Mouse (Mus musculus): ENCODE measurements around the gene Pdx1. TPM values are rescaled to one million over a fixed set of nuclear protein-coding genes. Genes with fewer than 3 reads are reported as not detected.

Pdx1 gene
- polyA plus RNA-seq, 1 experiment from 2014 or later, result not detected

DNA sequence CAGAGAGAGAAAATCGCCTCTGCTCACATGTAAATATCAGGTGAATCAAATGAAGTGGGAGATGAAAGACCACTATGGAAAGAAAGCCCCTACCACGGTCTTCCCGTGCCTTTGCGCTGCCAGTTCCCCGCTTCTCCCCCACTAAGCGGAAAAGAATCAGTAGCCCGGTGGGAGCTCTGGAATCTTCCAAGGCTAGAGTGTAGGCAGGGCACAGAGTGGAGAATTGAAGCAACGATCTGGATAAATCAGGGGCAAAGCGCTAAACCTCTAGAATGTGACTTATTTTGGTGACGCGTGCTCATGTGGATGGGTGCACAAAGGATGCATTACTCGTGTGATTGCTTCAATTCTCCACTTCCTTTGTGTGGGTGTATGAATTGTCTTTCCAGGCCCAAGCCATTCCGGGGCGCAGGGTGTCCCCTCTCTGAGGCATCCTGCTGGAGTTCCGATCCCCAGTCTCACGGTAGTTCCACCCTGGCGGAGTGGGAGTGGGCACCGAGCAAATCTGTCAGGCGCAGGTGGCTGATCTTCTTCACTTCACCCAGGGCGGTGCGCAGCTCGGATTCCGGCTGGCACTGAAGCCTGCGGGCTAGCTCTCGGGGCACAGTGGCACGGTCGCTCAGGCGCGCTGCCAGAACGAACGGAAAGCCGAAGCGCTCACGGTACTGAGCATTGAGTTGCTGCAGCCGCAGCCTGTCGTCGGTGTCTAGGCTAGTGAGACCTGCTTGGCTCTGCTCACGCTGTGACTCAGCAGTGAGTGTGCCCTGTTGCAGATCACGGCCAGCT lies 45.1 kb downstream of the Pdx1 start:
- WGBS, result 2% methylated on average over 39 of the region's 39 CpGs
- no peak for ATAC-seq (ENCODE audit: insufficient number of reproducible peaks, insufficient read depth, low FRiP score, low read depth)
- H3K27ac ChIP-seq (replicated peaks in 1 of 2; ENCODE audit: control insufficient read depth in 1 of 2, insufficient read depth in 1 of 2, low read depth in 2 of 2, low read length in 2 of 2), result no peak overlapping the region
- no peaks in the 10 kb centered on the region for H3K36me3 ChIP-seq (ENCODE audit: control insufficient read depth, insufficient read depth, low read length)
- H3K4me1 ChIP-seq (ENCODE audit: control insufficient read depth in 2 of 2, insufficient read depth in 2 of 2, low read length in 2 of 2), result peaks cover 0 to 3% of the 10 kb centered on the region in 2 experiments; a peak in 2 of 4 replicates
- H3K9ac ChIP-seq (ENCODE audit: low read length), result no peak overlapping the region
- H3K9me3 ChIP-seq (ENCODE audit: control insufficient read depth, low read length), result no peaks in the 10 kb centered on the region
- peak overlapping the region; percentile 42 for H3K4me2 ChIP-seq (ENCODE audit: low read length)
- H3K27me3 ChIP-seq (ENCODE audit: control insufficient read depth, insufficient read depth, low read length), result peaks cover 95% of the 10 kb centered on the region
- peak overlapping the region; percentile 10 to 21 for H3K4me3 ChIP-seq (ENCODE audit: control insufficient read depth in 1 of 2, insufficient read depth in 1 of 2, low read depth in 1 of 2, low read length in 2 of 2)

DNA sequence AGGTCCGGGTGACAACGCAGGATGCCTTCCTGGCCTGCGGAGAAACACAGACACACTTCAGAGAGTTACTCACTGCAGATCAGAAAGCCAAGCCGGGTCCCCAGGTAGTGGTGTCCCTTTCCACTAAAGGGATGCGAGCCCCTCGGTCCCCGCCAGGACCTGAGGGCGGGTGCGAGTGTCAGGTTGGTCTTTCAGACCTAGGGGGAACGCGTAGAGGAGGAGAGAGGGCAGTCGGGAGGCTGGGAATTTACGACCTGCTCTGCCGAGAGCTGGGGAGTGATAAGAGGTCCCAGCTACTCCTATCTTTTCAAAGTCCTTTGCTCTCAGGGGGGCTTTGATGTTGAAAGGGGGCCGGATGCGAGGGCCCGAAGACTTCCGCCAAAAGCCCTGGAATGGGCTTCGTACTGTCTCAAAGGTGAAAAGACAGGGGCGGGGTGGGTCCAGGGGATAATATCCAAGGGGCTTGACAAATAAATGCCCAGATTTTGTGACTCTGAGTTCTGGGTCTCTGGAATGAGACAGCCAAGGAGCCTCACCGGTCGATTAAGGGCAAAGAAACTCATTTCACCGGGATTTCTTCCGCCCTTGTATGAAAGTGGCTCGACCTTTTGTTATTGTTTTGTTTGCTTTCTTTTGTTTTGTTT lies 45.8 kb downstream of the Pdx1 start:
- Histone ChIP-seq H3K27me3 (ENCODE audit: control insufficient read depth, insufficient read depth, low read length) (peaks cover 94% of the 10 kb centered on the region), H3K9me3 (ENCODE audit: control insufficient read depth, low read length) (no peaks in the 10 kb centered on the region), H3K36me3 (ENCODE audit: control insufficient read depth, insufficient read depth, low read length) (no peaks in the 10 kb centered on the region), H3K27ac (replicated peaks in 1 of 2; ENCODE audit: control insufficient read depth in 1 of 2, insufficient read depth in 1 of 2, low read depth in 2 of 2, low read length in 2 of 2) (no peak overlapping the region), H3K9ac (ENCODE audit: low read length) (no peak overlapping the region), H3K4me1 (ENCODE audit: control insufficient read depth in 2 of 2, insufficient read depth in 2 of 2, low read length in 2 of 2) (peaks cover 0 to 3% of the 10 kb centered on the region in 2 experiments; a peak in 2 of 4 replicates), H3K4me2 (ENCODE audit: low read length) (peak overlapping the region; percentile 42), H3K4me3 (ENCODE audit: control insufficient read depth in 1 of 2, insufficient read depth in 1 of 2, low read depth in 1 of 2, low read length in 2 of 2) (peak overlapping the region; percentile 10 to 21)
- 1% methylated on average over 25 of the region's 25 CpGs for whole genome bisulfite sequencing
- ATAC-seq (ENCODE audit: insufficient number of reproducible peaks, insufficient read depth, low FRiP score, low read depth), result no peak

DNA sequence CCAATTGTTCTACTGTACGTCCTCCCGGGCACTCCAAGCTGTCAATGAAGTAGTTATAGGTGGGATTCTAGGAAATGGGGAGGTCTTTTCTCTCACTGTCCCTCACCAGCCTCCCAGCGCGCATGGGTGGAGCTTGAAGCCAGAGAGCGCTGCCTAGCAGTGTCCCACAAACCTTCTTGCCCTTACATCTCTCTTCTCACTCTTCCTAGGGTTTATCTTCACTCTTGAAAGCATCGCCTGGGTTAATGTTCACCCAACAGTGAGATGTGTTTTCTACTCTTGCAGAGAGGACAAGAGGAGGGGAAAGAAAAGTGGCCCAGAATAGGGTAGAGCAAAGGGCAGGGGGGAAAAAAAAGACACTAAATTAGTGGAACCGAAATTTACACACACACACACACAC lies 47.6 kb downstream of the Pdx1 start:
- Histone ChIP-seq H3K9ac (ENCODE audit: low read length) (no peak overlapping the region), H3K4me1 (ENCODE audit: control insufficient read depth in 2 of 2, insufficient read depth in 2 of 2, low read length in 2 of 2) (peaks cover 0 to 3% of the 10 kb centered on the region in 2 experiments; a peak in 2 of 4 replicates)

DNA sequence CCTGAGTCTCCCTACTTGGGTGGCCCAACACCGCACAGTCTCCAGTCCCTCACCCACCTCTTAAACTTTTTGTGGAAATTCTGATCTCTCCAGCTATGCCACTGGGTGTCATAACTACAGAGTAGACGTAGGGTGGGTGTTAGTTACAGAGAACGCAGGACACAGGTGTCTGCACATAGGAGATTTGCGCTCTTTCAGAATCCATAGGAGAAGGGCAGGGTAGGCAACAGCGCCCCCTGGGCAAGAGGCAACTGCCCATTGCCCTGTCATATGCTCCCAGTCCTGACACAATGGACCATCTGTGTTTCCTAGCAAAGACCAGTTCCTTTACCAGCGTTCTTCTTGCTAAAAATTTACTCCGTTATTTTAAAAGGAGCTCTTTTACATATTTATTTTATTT lies 48.2 kb downstream of the Pdx1 start:
- H3K4me3 ChIP-seq (ENCODE audit: control insufficient read depth in 1 of 2, insufficient read depth in 1 of 2, low read depth in 1 of 2, low read length in 2 of 2), result no peak overlapping the region
- no peak overlapping the region for H3K27ac ChIP-seq (replicated peaks in 1 of 2; ENCODE audit: control insufficient read depth in 1 of 2, insufficient read depth in 1 of 2, low read depth in 2 of 2, low read length in 2 of 2)
- no peaks in the 10 kb centered on the region for H3K9me3 ChIP-seq (ENCODE audit: control insufficient read depth, low read length)
- H3K4me1 ChIP-seq (ENCODE audit: control insufficient read depth in 2 of 2, insufficient read depth in 2 of 2, low read length in 2 of 2), result peaks cover 0 to 3% of the 10 kb centered on the region in 2 experiments; a peak in 2 of 4 replicates
- whole genome bisulfite sequencing, result 21% methylated on average over 7 of the region's 7 CpGs
- H3K27me3 ChIP-seq (ENCODE audit: control insufficient read depth, insufficient read depth, low read length), result peaks cover 91% of the 10 kb centered on the region
- H3K36me3 ChIP-seq (ENCODE audit: control insufficient read depth, insufficient read depth, low read length), result no peaks in the 10 kb centered on the region
- no peak for ATAC-seq (ENCODE audit: insufficient number of reproducible peaks, insufficient read depth, low FRiP score, low read depth)
- no peak overlapping the region for H3K9ac ChIP-seq (ENCODE audit: low read length)
- H3K4me2 ChIP-seq (ENCODE audit: low read length), result no peak overlapping the region

More for the DNA sequence above, 47.6 kb downstream of the Pdx1 start:
- ATAC-seq (ENCODE audit: insufficient number of reproducible peaks, insufficient read depth, low FRiP score, low read depth), result no peak
- H3K36me3 ChIP-seq (ENCODE audit: control insufficient read depth, insufficient read depth, low read length), result no peaks in the 10 kb centered on the region
- WGBS, result 8% methylated on average over 7 of the region's 7 CpGs
- H3K27me3 ChIP-seq (ENCODE audit: control insufficient read depth, insufficient read depth, low read length), result peaks cover 91% of the 10 kb centered on the region
- H3K4me3 ChIP-seq (ENCODE audit: control insufficient read depth in 1 of 2, insufficient read depth in 1 of 2, low read depth in 1 of 2, low read length in 2 of 2), result no peak overlapping the region
- H3K27ac ChIP-seq (replicated peaks in 1 of 2; ENCODE audit: control insufficient read depth in 1 of 2, insufficient read depth in 1 of 2, low read depth in 2 of 2, low read length in 2 of 2), result no peak overlapping the region
- no peak overlapping the region for H3K4me2 ChIP-seq (ENCODE audit: low read length)
- H3K9me3 ChIP-seq (ENCODE audit: control insufficient read depth, low read length), result no peaks in the 10 kb centered on the region

DNA sequence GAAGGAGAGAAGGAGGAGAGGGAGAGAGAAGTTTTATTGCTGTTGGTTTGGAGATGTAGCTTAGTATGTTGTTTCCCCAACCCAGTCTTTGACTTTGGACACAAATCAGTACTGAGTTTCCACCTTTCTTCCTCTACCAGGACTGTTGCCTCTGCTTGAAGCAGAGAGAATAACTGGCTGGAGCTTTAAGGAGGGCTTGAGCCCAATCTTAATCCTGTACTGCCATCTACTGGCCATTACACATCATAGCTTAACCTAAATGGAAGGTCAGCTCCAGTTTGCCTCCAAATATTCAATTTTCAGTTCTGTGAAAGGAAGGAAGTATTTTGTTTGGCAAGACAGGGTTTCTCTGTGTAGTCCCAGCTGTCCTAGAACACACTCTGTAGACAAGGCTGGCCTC lies 49.9 kb downstream of the Pdx1 start:
- no peak overlapping the region for H3K27ac ChIP-seq (replicated peaks in 1 of 2; ENCODE audit: control insufficient read depth in 1 of 2, insufficient read depth in 1 of 2, low read depth in 2 of 2, low read length in 2 of 2)

DNA sequence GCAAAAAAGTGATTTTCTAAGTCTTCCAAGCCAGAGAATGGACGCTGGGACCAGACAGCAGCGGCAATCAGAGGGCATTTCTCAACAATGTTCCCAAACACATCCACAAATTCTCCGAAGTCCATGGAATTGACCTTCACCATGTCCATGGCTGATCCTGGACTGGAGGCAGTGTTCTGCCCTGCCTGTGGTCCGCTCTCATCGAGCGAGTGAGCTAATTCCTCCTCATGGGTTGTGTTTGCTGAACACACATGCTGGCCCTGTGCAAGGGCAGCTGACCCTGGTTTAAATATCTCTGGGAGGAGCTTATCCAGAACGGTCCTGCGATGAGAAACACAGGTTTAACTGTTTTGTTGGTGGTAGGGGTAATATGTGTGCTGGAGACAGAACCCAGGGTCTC lies 52.4 kb downstream of the Pdx1 start, which contains the start of gene Urad:
Urad (minus strand) TSS at position 258 of the 400 bp plus-strand sequence.
- H3K27me3 ChIP-seq (ENCODE audit: control insufficient read depth, insufficient read depth, low read length), result peaks cover 52% of the 10 kb centered on the region
- 70% methylated on average over 8 of the region's 8 CpGs for WGBS

More for the DNA sequence above, 49.9 kb downstream of the Pdx1 start:
- Histone ChIP-seq H3K4me3 (ENCODE audit: control insufficient read depth in 1 of 2, insufficient read depth in 1 of 2, low read depth in 1 of 2, low read length in 2 of 2) (no peak overlapping the region), H3K9me3 (ENCODE audit: control insufficient read depth, low read length) (no peaks in the 10 kb centered on the region), H3K36me3 (ENCODE audit: control insufficient read depth, insufficient read depth, low read length) (no peaks in the 10 kb centered on the region), H3K4me1 (ENCODE audit: control insufficient read depth in 2 of 2, insufficient read depth in 2 of 2, low read length in 2 of 2) (peaks cover 0 to 3% of the 10 kb centered on the region in 2 experiments; a peak in 2 of 4 replicates), H3K4me2 (ENCODE audit: low read length) (no peak overlapping the region), H3K9ac (ENCODE audit: low read length) (no peak overlapping the region), H3K27me3 (ENCODE audit: control insufficient read depth, insufficient read depth, low read length) (peaks cover 78% of the 10 kb centered on the region)
- 0 out of 2 replicates have a peak, but pooled peaks have one; percentile 29 for ATAC-seq (ENCODE audit: insufficient number of reproducible peaks, insufficient read depth, low FRiP score, low read depth)

DNA sequence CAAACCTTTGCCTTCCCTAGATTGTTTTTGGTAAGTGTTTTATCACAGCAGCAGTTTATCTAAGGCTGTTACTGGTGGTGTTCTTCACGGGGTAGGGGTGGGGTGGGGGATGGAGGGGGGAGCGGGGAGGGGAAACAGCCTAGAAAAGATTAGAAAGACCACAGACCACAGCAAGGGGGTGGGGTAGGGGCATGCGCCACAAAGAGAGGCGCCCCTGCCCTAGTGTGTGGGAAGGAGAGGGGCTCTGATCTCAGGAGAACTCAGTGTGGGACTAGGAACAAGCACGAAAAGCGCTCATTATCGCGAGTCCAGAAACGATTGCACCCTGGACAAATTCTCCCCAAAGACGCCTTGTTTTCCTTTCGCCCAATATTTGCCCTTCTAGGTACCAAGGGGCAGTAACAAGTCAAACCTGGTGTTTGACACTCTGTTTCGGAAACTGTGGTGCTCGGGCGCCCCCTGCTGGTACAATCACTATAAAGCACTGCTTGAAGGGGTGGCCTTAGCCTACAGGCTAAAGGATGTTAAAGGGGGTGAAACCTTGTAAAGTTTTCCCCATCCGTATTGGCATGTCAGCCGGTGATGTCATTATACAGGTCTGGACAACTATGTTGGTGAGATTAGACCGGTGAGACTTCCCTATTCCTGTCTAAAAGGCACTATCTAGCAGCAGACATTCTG lies 53.6 kb downstream of the Pdx1 start:
- Histone ChIP-seq H3K27ac (replicated peaks in 1 of 2; ENCODE audit: control insufficient read depth in 1 of 2, insufficient read depth in 1 of 2, low read depth in 2 of 2, low read length in 2 of 2) (no peak overlapping the region), H3K27me3 (ENCODE audit: control insufficient read depth, insufficient read depth, low read length) (peaks cover 40% of the 10 kb centered on the region), H3K36me3 (ENCODE audit: control insufficient read depth, insufficient read depth, low read length) (no peaks in the 10 kb centered on the region), H3K9me3 (ENCODE audit: control insufficient read depth, low read length) (no peaks in the 10 kb centered on the region), H3K4me3 (ENCODE audit: control insufficient read depth in 1 of 2, insufficient read depth in 1 of 2, low read depth in 1 of 2, low read length in 2 of 2) (no peak overlapping the region), H3K4me1 (ENCODE audit: control insufficient read depth in 2 of 2, insufficient read depth in 2 of 2, low read length in 2 of 2) (no peaks in the 10 kb centered on the region), H3K9ac (ENCODE audit: low read length) (no peak overlapping the region), H3K4me2 (ENCODE audit: low read length) (no peak overlapping the region)
- WGBS, result 15% methylated on average over 17 of the region's 17 CpGs
- ATAC-seq (ENCODE audit: insufficient number of reproducible peaks, insufficient read depth, low FRiP score, low read depth), result no peak

More for the DNA sequence above, 52.4 kb downstream of the Pdx1 start, which contains the start of gene Urad:
- Histone ChIP-seq H3K36me3 (ENCODE audit: control insufficient read depth, insufficient read depth, low read length) (no peaks in the 10 kb centered on the region), H3K27ac (replicated peaks in 1 of 2; ENCODE audit: control insufficient read depth in 1 of 2, insufficient read depth in 1 of 2, low read depth in 2 of 2, low read length in 2 of 2) (no peak within 1 kb of the TSS), H3K4me1 (ENCODE audit: control insufficient read depth in 2 of 2, insufficient read depth in 2 of 2, low read length in 2 of 2) (no peaks in the 10 kb centered on the region), H3K4me3 (ENCODE audit: control insufficient read depth in 1 of 2, insufficient read depth in 1 of 2, low read depth in 1 of 2, low read length in 2 of 2) (no peak within 1 kb of the TSS), H3K9me3 (ENCODE audit: control insufficient read depth, low read length) (no peaks in the 10 kb centered on the region), H3K4me2 (ENCODE audit: low read length) (no peak within 1 kb of the TSS), H3K9ac (ENCODE audit: low read length) (no peak within 1 kb of the TSS)
- ATAC-seq (ENCODE audit: insufficient number of reproducible peaks, insufficient read depth, low FRiP score, low read depth), result no peak

All from heart, embryonic 14.5 days (tissue).